Mouse (Mus musculus): Measurements from ENCODE around the gene Traf5.

The Traf5 gene

GRCm38 (mm10) chr1:192091806-192092772 lies at the start of gene Traf5:
Gene Traf5 (minus strand): TSS chr1:192092559.
- peak; percentile 76 to 85 for DNase-seq (ENCODE audit: low spot score in 2 of 2)

- no peak for DNase-seq (ENCODE audit: low spot score in 2 of 2)
Observed at GRCm38 (mm10) chr1:192140313-192140712, 48.0 kb upstream of the Traf5 start.

DNA sequence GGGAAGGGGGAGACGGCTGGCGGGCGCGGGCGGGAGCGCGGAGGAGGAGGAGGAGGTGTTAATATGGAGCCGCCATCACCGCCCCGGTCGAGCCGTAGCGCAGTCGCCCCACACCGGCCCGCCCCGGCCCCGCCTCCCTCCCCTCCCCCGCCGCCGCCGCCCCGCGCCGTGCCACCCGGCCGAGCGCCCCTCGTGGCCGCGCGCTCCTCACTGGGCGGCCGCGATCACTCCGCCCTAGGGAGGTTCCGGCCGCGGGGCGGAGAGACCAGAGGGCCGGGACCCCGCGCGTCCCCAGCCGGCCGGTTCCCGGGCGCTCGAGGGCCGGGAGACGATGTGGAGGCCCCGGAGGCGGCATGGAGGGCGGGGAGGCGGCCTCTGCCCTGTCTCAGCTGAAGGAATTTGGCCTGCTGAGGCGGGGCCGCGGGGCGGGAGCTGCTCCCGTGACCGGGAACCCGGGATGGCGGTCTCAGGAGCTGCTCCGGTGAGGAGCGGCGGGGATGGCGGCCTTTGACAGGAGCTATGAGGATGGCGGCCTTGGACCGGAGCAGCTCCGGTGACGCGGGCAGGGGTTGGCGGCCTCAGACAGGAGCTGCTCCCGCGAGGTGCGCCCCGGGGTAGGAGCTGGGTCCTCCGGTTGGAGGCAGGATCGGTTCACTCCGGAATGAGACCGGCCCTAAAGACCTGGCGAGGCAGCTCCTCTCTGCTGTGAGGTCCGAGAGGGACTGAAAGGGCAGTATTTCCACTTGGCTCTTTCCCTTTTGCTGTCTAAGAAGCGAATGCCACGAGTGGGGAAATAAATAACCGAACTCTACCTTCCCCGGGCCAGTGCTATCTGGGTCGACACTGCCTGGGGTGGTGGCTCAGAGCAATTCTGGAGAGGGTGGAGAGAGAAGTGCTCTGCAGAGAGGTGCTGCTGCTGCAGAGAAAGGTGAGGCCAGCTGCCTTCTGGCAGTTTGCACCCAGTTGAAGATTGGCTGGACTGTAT lies 45.9 kb upstream of the Traf5 start, which contains the start of gene Rcor3:
Rcor3 (minus strand) TSS at position 137 of the 985 bp plus-strand sequence.
- DNase-seq (ENCODE audit: low spot score in 2 of 2), result peak; percentile 57 to 62

GRCm38 (mm10) chr1:192137291-192137925 lies 45.0 kb upstream of the Traf5 start:
- DNase-seq (ENCODE audit: low spot score in 2 of 2), result no peak

DNA sequence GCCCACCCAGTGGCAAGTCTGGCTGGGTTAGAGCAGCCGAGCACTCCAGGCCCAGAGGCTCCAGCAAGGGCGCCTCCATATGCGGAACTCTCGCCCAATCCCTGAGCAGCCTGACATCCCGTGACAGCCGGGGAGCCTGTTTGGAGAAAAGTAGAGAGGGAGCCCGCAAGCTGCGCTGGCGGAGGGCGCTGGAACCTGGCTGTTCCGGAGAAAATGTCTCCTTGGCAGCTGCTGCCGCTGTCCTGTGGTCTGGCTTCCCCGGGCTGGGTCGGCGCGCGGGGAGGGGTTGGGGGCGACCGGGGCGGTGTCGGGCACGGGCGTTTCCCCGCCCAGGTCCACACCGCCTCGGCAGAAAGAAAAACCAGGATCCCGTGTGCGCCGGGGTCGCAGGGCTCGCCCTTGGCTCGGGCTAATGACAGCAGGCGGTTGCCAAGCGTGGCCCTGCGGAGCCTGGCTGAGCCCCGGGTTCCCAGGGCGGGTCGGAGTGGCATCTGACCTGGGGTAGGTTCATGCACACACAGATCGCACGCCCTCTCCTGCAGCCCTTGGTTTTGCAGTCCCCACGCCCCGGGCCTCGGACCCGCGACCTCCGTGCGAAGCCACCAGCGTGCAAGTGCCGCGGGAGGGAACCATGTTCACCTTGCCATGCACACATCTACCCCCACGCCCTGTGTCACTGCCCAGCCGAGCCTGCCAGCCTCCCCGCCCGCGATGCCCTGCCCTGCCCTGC lies 44.4 kb upstream of the Traf5 start:
- peak; percentile 57 to 72 for DNase-seq (ENCODE audit: low spot score in 2 of 2)

- DNase-seq (ENCODE audit: low spot score in 2 of 2), result no peak
Observed at GRCm38 (mm10) chr1:192130202-192130601, 37.8 kb upstream of the Traf5 start.

DNA sequence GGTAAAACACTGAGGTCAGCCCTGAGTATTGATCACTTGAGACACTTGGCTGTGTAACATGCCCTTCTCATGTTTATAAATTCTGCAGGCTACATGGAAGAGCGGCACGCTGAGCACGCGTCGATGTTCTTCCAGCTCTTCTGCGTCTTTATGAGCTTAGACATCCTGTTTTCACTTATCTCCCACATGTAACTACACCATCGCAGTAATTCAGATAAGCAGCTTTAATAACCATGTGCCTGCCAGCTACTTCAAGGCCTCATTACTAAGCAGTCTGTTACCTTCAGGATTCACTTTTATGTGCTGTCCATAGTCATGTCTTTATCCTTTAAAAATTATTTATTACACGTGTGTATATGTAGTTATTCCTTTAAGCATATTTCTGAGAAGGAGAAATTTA lies 36.0 kb upstream of the Traf5 start:
- DNase-seq (ENCODE audit: low spot score in 2 of 2), result no peak

- no peak for DNase-seq (ENCODE audit: low spot score in 2 of 2)
Observed at GRCm38 (mm10) chr1:192125761-192126160, 33.4 kb upstream of the Traf5 start.

DNA sequence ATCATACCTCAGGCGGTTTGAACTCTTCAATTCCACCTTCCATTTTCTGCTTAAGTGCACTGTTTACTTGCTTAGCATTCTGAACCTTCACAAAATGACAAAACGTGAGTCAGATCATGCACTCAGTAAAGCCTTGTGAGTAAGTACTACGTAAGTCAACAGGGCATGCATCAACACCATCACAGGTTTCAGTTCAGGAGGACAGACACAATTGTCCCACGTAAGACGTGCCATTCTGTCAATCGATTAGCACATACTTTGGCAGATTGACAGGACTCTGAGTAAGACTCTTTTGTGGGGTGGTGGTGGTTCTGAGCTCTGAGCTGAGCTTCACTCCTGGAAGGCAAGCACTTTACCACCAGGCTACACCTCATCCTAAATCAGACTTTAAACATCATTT lies 23.9 kb upstream of the Traf5 start:
- no peak for DNase-seq (ENCODE audit: low spot score in 2 of 2)

DNA sequence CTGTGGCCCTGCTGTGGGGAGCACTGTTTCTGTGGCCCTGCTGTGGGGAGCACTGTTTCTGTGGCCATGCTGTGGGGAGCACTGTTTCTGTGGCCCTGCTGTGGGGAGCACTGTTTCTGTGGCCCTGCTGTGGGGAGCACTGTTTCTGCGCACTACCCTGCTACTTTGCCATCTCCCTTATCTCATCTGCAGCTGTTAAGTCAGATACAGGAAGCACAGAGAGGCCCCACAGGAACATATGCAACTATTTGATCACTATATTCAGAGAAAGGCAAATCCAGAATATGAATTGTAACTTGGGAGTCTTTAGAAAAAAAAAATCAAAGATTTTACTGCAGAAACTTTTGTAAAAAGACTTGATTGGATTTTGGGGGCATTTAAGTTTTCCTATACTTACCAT lies 23.0 kb upstream of the Traf5 start:
- no peak for DNase-seq (ENCODE audit: low spot score in 2 of 2)

GRCm38 (mm10) chr1:192109169-192109568 lies 16.8 kb upstream of the Traf5 start:
- no peak for DNase-seq (ENCODE audit: low spot score in 2 of 2)

GRCm38 (mm10) chr1:192107352-192107751 lies 15.0 kb upstream of the Traf5 start:
- DNase-seq (ENCODE audit: low spot score in 2 of 2), result no peak

DNA sequence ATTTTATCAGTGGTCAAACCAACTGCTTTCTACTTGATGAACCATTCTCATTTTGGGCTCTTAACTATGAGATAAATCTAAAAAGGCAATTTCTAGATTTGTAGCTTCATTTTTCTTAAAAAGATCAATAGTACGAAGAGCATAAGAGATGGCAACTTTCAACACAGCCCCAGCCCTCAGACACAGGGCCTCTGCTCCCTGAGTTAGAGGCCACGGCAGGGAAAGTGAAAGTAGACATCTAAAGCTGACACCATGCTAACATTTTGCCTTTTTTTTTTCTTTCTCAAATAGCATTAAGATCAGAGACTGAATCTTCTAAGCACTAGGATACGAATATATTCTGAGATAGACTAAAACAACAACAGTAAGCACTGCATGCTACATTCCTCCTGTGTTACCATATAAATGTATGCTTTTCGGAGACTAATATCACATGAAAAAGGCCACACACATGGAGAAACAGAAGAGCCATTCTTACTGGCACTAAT lies 13.6 kb upstream of the Traf5 start:
- DNase-seq (ENCODE audit: low spot score in 2 of 2), result no peak

GRCm38 (mm10) chr1:192104021-192104420 lies 11.7 kb upstream of the Traf5 start:
- no peak for DNase-seq (ENCODE audit: low spot score in 2 of 2)

DNA sequence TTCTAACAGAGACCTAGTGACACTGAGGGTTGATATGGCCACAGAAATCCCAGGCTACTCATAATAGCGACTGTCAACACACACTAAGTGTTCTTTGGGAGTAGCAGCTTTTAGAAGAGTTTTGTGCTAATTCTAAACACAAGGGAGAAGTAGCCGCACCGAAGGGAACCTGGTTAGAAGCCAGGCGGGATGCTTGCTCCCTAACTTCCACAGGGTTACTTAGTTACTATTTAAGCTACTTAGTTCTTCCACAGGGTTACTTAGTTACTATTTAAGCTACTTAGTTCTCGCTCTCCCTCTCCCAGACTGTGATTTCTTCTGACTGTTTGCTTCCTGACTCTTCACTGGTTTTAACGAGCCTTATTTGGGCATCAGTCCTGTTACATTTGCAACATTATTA lies 10.8 kb upstream of the Traf5 start:
- no peak for DNase-seq (ENCODE audit: low spot score in 2 of 2)

- peak in 1 of 2 experiments; percentile 33 for DNase-seq (ENCODE audit: low spot score in 2 of 2)
Observed at GRCm38 (mm10) chr1:192101359-192101758, 9.0 kb upstream of the Traf5 start.

GRCm38 (mm10) chr1:192100742-192101141 lies 8.4 kb upstream of the Traf5 start:
- no peak for DNase-seq (ENCODE audit: low spot score in 2 of 2)

DNA sequence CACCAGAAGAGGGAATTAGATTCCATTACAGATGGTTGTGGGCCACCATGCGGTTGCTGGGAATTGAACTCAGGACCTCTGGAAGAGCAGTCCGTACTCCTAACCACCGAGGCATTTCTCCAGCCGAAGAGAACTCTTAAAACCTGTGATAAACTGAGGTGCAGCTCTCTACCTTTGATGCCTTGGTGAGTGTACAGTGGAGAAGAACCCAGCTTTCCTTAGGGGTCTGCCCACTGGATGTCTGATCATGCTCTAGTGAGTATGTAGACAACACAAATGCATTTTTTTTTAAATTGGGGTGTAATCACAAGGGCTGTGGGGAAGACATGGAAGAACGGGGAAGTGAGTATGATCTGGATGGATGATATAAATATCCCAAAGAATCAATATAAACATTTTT lies 3.3 kb upstream of the Traf5 start:
- DNase-seq (ENCODE audit: low spot score in 2 of 2), result no peak

- DNase-seq (ENCODE audit: low spot score in 2 of 2), result peak in 1 of 2 experiments; percentile 49
Observed at GRCm38 (mm10) chr1:192094451-192095170, 2.3 kb upstream of the Traf5 start.
